18 mouse cellular contexts compared by ENCODE assay signal in genomic region chr13:120026373-120026772, GRCm38 (mm10). TPM values are rescaled to one million over a fixed set of nuclear protein-coding genes. Genes with fewer than 3 reads are reported as not detected.
A peak's percentile ranks its signal among the peaks of the same experiment; 100 is the strongest.
DNase-seq lines count a peak whose midpoint lies in the region; ATAC-seq and TF ChIP-seq lines count a peak whose summit lies in the region.
"Not testable (repeated sequence)": the region's sequence is repeated elsewhere in the genome, so short reads cannot be mapped to it uniquely, and the experiment has no call there.
"Had no signal": no experiment of that assay in that cellular context is flagged by ENCODE, and none has a peak within 500 bp of the region (broad histone marks: within the 10 kb centered on the region; RNA-seq: fewer than 3 reads in every experiment).

No protein-coding gene starts in this region.

- not testable (repeated sequence) for H3K4me2 ChIP-seq in forebrain, embryonic 16.5 days (ENCODE audit: low read length); hindbrain, postnatal 0 days (ENCODE audit: low read depth, low read length); liver, postnatal 0 days (ENCODE audit: low read depth, low read length); midbrain, embryonic 14.5 days (ENCODE audit: low read length); neural tube, embryonic 14.5 days (ENCODE audit: low read depth, low read length)

- TF ChIP-seq EP300 in liver, postnatal 0 days (IDR thresholded peaks at IDR 0.05; ENCODE audit: low read depth): not testable (repeated sequence)

- not testable (repeated sequence) for H3K9me3 ChIP-seq in forebrain, embryonic 16.5 days (ENCODE audit: control insufficient read depth, low read length); hindbrain, postnatal 0 days (ENCODE audit: low read length); liver, postnatal 0 days (ENCODE audit: low read length); midbrain, embryonic 14.5 days (ENCODE audit: control insufficient read depth, low read length); neural tube, embryonic 14.5 days (ENCODE audit: control insufficient read depth, low read length)

- peak; percentile 14 to 37 for DNase-seq in cerebellum, postnatal 10 days
- not testable (repeated sequence) for DNase-seq in hindbrain, postnatal 0 days (ENCODE audit: low spot score); liver, postnatal 0 days; midbrain, embryonic 14.5 days
- peak; percentile 46 for DNase-seq in kidney, adult 9 months

- not testable (repeated sequence) for TF ChIP-seq CTCF in hindbrain, postnatal 0 days (IDR thresholded peaks at IDR 0.05; ENCODE audit: low read depth); liver, postnatal 0 days (IDR thresholded peaks at IDR 0.05; ENCODE audit: low read depth)

- not testable (repeated sequence) for H3K9ac ChIP-seq in forebrain, embryonic 16.5 days (replicated peaks; ENCODE audit: low read depth, low read length); hindbrain, postnatal 0 days (replicated peaks; ENCODE audit: low read length); liver, postnatal 0 days (replicated peaks); midbrain, embryonic 14.5 days (replicated peaks; ENCODE audit: low read length); neural tube, embryonic 14.5 days (replicated peaks; ENCODE audit: low read depth, low read length)

- H3K27me3 ChIP-seq in forebrain, embryonic 16.5 days (replicated peaks; ENCODE audit: control insufficient read depth, insufficient read depth, low read length): peaks cover 11% of the 10 kb centered on the region; the same call in 1 of the 2 replicates
- H3K27me3 ChIP-seq in hindbrain, postnatal 0 days (ENCODE audit: insufficient read depth, low read length); liver, postnatal 0 days (ENCODE audit: insufficient read depth, low read length); midbrain, embryonic 14.5 days (ENCODE audit: control insufficient read depth, insufficient read depth, low read length); neural tube, embryonic 14.5 days (ENCODE audit: control insufficient read depth, insufficient read depth, low read length): not testable (repeated sequence)

- not testable (repeated sequence) for H3K4me1 ChIP-seq in forebrain, embryonic 16.5 days (replicated peaks; ENCODE audit: control insufficient read depth, insufficient read depth, low read length); hindbrain, postnatal 0 days (ENCODE audit: insufficient read depth, low read length); liver, postnatal 0 days (ENCODE audit: insufficient read depth); midbrain, embryonic 14.5 days (ENCODE audit: control insufficient read depth, insufficient read depth, low read length); neural tube, embryonic 14.5 days (ENCODE audit: control insufficient read depth, insufficient read depth, low read length)

- H3K27ac ChIP-seq in forebrain, embryonic 16.5 days (ENCODE audit: low read length); hindbrain, postnatal 0 days; liver, postnatal 0 days (ENCODE audit: low read depth); midbrain, embryonic 14.5 days (replicated peaks; ENCODE audit: low read depth, low read length); neural tube, embryonic 14.5 days (ENCODE audit: low read depth, low read length): not testable (repeated sequence)

- not testable (repeated sequence) for H3K4me3 ChIP-seq in forebrain, embryonic 16.5 days (replicated peaks; ENCODE audit: low read length); hindbrain, postnatal 0 days (ENCODE audit: low read length); liver, postnatal 0 days (ENCODE audit: low read depth, low read length); midbrain, embryonic 14.5 days (replicated peaks; ENCODE audit: low read depth, low read length); neural tube, embryonic 14.5 days (ENCODE audit: low read depth, low read length)

- 0% methylated on average over 3 of the region's 13 CpGs for WGBS in forebrain, embryonic 16.5 days
- WGBS in hindbrain, postnatal 0 days: 1% methylated on average over 3 of the region's 13 CpGs
- 0% methylated on average over 3 of the region's 13 CpGs for WGBS in liver, postnatal 0 days (ENCODE audit: insufficient replicate concordance)
- WGBS in midbrain, embryonic 14.5 days: 0% methylated on average over 3 of the region's 13 CpGs
- WGBS in neural tube, embryonic 14.5 days: 0% methylated on average over 3 of the region's 13 CpGs

- 0 out of 2 replicates have a peak, but pooled peaks have one; percentile 36 for ATAC-seq in forebrain, embryonic 16.5 days
- ATAC-seq in hindbrain, postnatal 0 days: peak; percentile 51; the same call in 1 of the 2 replicates
- ATAC-seq in liver, postnatal 0 days: peak; percentile 43; the same call in 1 of the 2 replicates
- peak; percentile 53; the same call in 1 of the 2 replicates for ATAC-seq in midbrain, embryonic 14.5 days (ENCODE audit: low FRiP score, low TSS enrichment)
- peak; percentile 49; the same call in 1 of the 2 replicates for ATAC-seq in neural tube, embryonic 14.5 days (ENCODE audit: low read depth)

- H3K36me3 ChIP-seq in forebrain, embryonic 16.5 days (ENCODE audit: control insufficient read depth, insufficient read depth); hindbrain, postnatal 0 days (ENCODE audit: insufficient read depth, low read length); liver, postnatal 0 days (replicated peaks; ENCODE audit: insufficient read depth, low read length); midbrain, embryonic 14.5 days (ENCODE audit: control insufficient read depth, insufficient read depth, low read length); neural tube, embryonic 14.5 days (ENCODE audit: control insufficient read depth, insufficient read depth, low read length): not testable (repeated sequence)

RNA-seq across cellular contexts. Expression of gene Gm36079, which starts 0.4 kb away (rescaled TPM):
- polyA plus RNA-seq in forebrain, embryonic 16.5 days (2015; fragmentation: Nextera tagmentation; extraction: Ambion mirVana): not detected in 2 replicates
- total RNA-seq in hindbrain, postnatal 0 days (2014; rRNA removed): not detected in 2 replicates
- polyA plus RNA-seq in hindbrain, postnatal 0 days (2015; fragmentation: Nextera tagmentation; extraction: Ambion mirVana): not detected in 2 replicates
- not detected in 2 replicates for polyA plus RNA-seq in liver, postnatal 0 days (2015; fragmentation: Nextera tagmentation; extraction: Ambion mirVana)
- not detected in 2 replicates for polyA plus RNA-seq in midbrain, embryonic 14.5 days (2014; fragmentation: Nextera tagmentation; extraction: Ambion mirVana)
- not detected in 2 replicates for polyA plus RNA-seq in neural tube, embryonic 14.5 days (2014; fragmentation: Nextera tagmentation; extraction: Ambion mirVana)
- total RNA-seq: adrenal gland, postnatal 36 days; CH12.LX; gastrocnemius, postnatal 25 days; heart, adult 8-10 months; heart, postnatal 4 days; left cerebral cortex, adult 2 months; left cerebral cortex, postnatal 4 days had no signal
- polyA plus RNA-seq: forebrain, embryonic 10.5 days; heart, embryonic 15.5 days; liver, embryonic 12.5 days; lung, embryonic 15.5 days had no signal

RNA-seq across cellular contexts. Expression of gene Gm21188, which starts 25.6 kb away (rescaled TPM):
- polyA plus RNA-seq in forebrain, embryonic 16.5 days (2015; fragmentation: Nextera tagmentation; extraction: Ambion mirVana): not detected in 2 replicates
- total RNA-seq in hindbrain, postnatal 0 days (2014; rRNA removed): not detected in 2 replicates
- polyA plus RNA-seq in hindbrain, postnatal 0 days (2015; fragmentation: Nextera tagmentation; extraction: Ambion mirVana): 0.24 TPM in 1 of 2 replicates, not detected in the other
- polyA plus RNA-seq in liver, postnatal 0 days (2015; fragmentation: Nextera tagmentation; extraction: Ambion mirVana): 1.0 and 1.3 TPM in 2 replicates
- not detected in 2 replicates for polyA plus RNA-seq in midbrain, embryonic 14.5 days (2014; fragmentation: Nextera tagmentation; extraction: Ambion mirVana)
- polyA plus RNA-seq in neural tube, embryonic 14.5 days (2014; fragmentation: Nextera tagmentation; extraction: Ambion mirVana): not detected in 2 replicates
- total RNA-seq: heart, postnatal 4 days; left cerebral cortex, postnatal 4 days had no signal
- polyA plus RNA-seq: forebrain, embryonic 10.5 days; heart, embryonic 15.5 days; liver, embryonic 12.5 days; lung, embryonic 15.5 days had no signal
